Mouse (Mus musculus) T-cell, adult 2 months (primary cell): ENCODE data around the gene Osbp2.

ENCODE experiments used
- DNase-seq: peaks from one replicate; pipeline ENCODE4 v3.0.0; 2022; ENCODE audit warnings: low spot score

Gene Osbp2

GRCm38 (mm10) chr11:3862661-3863453 is 846 bp downstream of the Osbp2 start:
- no peak for DNase-seq

GRCm38 (mm10) chr11:3860361-3860760 is 3.3 kb downstream of the Osbp2 start:
- DNase-seq, result no peak

GRCm38 (mm10) chr11:3859778-3860177 is 3.9 kb downstream of the Osbp2 start:
- DNase-seq, result no peak

- DNase-seq, result no peak
Observed at GRCm38 (mm10) chr11:3857902-3858301, 5.8 kb downstream of the Osbp2 start.

GRCm38 (mm10) chr11:3855846-3856245 is 7.9 kb downstream of the Osbp2 start:
- no peak for DNase-seq

GRCm38 (mm10) chr11:3854156-3854555 is 9.5 kb downstream of the Osbp2 start:
- no peak for DNase-seq

- no peak for DNase-seq
Observed at GRCm38 (mm10) chr11:3853481-3854034, 10.1 kb downstream of the Osbp2 start.

GRCm38 (mm10) chr11:3853031-3853430 is 10.7 kb downstream of the Osbp2 start:
- no peak for DNase-seq

- DNase-seq, result no peak
Observed at GRCm38 (mm10) chr11:3851872-3852271, 11.8 kb downstream of the Osbp2 start.

GRCm38 (mm10) chr11:3850746-3851277 is 12.9 kb downstream of the Osbp2 start:
- DNase-seq, result no peak

GRCm38 (mm10) chr11:3850315-3850614 is 13.4 kb downstream of the Osbp2 start:
- DNase-seq, result no peak

- no peak for DNase-seq
Observed at GRCm38 (mm10) chr11:3849469-3850314, 14.0 kb downstream of the Osbp2 start.

- DNase-seq, result no peak
Observed at GRCm38 (mm10) chr11:3846351-3846750, 17.4 kb downstream of the Osbp2 start.

- no peak for DNase-seq
Observed at GRCm38 (mm10) chr11:3843943-3844734, 19.6 kb downstream of the Osbp2 start.

- no peak for DNase-seq
Observed at GRCm38 (mm10) chr11:3835271-3835670, 28.4 kb downstream of the Osbp2 start.

GRCm38 (mm10) chr11:3834421-3835098 is 29.1 kb downstream of the Osbp2 start:
- DNase-seq, result no peak

GRCm38 (mm10) chr11:3833544-3834420 is 29.9 kb downstream of the Osbp2 start:
- DNase-seq, result no peak

- DNase-seq, result no peak
Observed at GRCm38 (mm10) chr11:3832193-3832901, 31.4 kb downstream of the Osbp2 start.

- DNase-seq, result no peak
Observed at GRCm38 (mm10) chr11:3829736-3830135, 34.0 kb downstream of the Osbp2 start.

GRCm38 (mm10) chr11:3824138-3824537 is 39.6 kb downstream of the Osbp2 start:
- no peak for DNase-seq
